Mouse (Mus musculus): ENCODE measurements around the gene Neurl4.
"Not testable (repeated sequence)": the region's sequence is repeated elsewhere in the genome, so short reads cannot be mapped to it uniquely, and the experiment has no call there.

The Neurl4 gene

GRCm38 (mm10) chr11:69912716-69913530, 12.1 kb downstream of the Neurl4 start:
- in situ Hi-C loops (cut with MseI, MboI): no loop called here

- in situ Hi-C loops (cut with MseI, MboI): no loop called here
Measured at GRCm38 (mm10) chr11:69913554-69914371, 12.9 kb downstream of the Neurl4 start, which contains the start of gene Gps2. Gene Gps2 (plus strand): TSS chr11:69913888.

GRCm38 (mm10) chr11:69914372-69914764, 13.5 kb downstream of the Neurl4 start:
- in situ Hi-C loops (cut with MseI, MboI): no loop called here

GRCm38 (mm10) chr11:69914917-69915430, 14.1 kb downstream of the Neurl4 start:
- in situ Hi-C loops (cut with MseI, MboI): no loop called here

- in situ Hi-C loops (cut with MseI, MboI): no loop called here
Measured at GRCm38 (mm10) chr11:69915667-69916627, 15.1 kb downstream of the Neurl4 start.

- in situ Hi-C loops (cut with MseI, MboI): not testable (repeated sequence)
Measured at GRCm38 (mm10) chr11:69916652-69917378, 15.9 kb downstream of the Neurl4 start.

GRCm38 (mm10) chr11:69917379-69917948, 16.6 kb downstream of the Neurl4 start:
- in situ Hi-C loops (cut with MseI, MboI): no loop called here

GRCm38 (mm10) chr11:69918118-69918517, 17.2 kb downstream of the Neurl4 start:
- in situ Hi-C loops (cut with MseI, MboI): no loop called here

- in situ Hi-C loops (cut with MseI, MboI): no loop called here
Measured at GRCm38 (mm10) chr11:69919053-69919452, 18.2 kb downstream of the Neurl4 start.

- in situ Hi-C loops (cut with MseI, MboI): no loop called here
Measured at GRCm38 (mm10) chr11:69919661-69920265, 18.9 kb downstream of the Neurl4 start.

- in situ Hi-C loops (cut with MseI, MboI): no loop called here
Measured at GRCm38 (mm10) chr11:69920266-69921031, 19.6 kb downstream of the Neurl4 start.

- in situ Hi-C loops (cut with MseI, MboI): no loop called here
Measured at GRCm38 (mm10) chr11:69921114-69922011, 20.5 kb downstream of the Neurl4 start, which contains the start of gene Eif5a. Gene Eif5a (minus strand): TSS chr11:69921958.

- in situ Hi-C loops (cut with MseI, MboI): no loop called here
Measured at GRCm38 (mm10) chr11:69922012-69922756, 21.3 kb downstream of the Neurl4 start.

GRCm38 (mm10) chr11:69922796-69923195, 21.9 kb downstream of the Neurl4 start:
- in situ Hi-C loops (cut with MseI, MboI): no loop called here

- in situ Hi-C loops (cut with MseI, MboI): loop anchor here in 1 of 2 experiments (5.0 kb wide), 1 partner anchor 35 kb away; the partner anchor contains the start of gene Cldn7
Measured at GRCm38 (mm10) chr11:69927501-69927900, 26.6 kb downstream of the Neurl4 start.

- in situ Hi-C loops (cut with MseI, MboI): loop anchor here in 1 of 2 experiments (5.0 kb wide), 1 partner anchor 33 kb away; the partner anchor contains the start of gene Cldn7
Measured at GRCm38 (mm10) chr11:69929712-69930111, 28.8 kb downstream of the Neurl4 start.

GRCm38 (mm10) chr11:69930176-69930575, 29.3 kb downstream of the Neurl4 start:
- in situ Hi-C loops (cut with MseI, MboI): not testable (repeated sequence)

Measured in mouse trophoblast stem cell (cell line).